Mouse (Mus musculus): Measurements from ENCODE around the gene Fsd1l. TPM values are rescaled to one million over a fixed set of nuclear protein-coding genes. Genes with fewer than 3 reads are reported as not detected.
A peak's percentile ranks its signal among the peaks of the same experiment; 100 is the strongest.
"Not testable (repeated sequence)": the region's sequence is repeated elsewhere in the genome, so short reads cannot be mapped to it uniquely, and the experiment has no call there.

Fsd1l gene
- polyA plus RNA-seq, 1 experiment, result 0.31 TPM

- peaks cover 2% of the 10 kb centered on the region; the same call in 1 of the 2 replicates for H3K4me1 ChIP-seq (replicated peaks; ENCODE audit: control insufficient read depth, insufficient read depth, low read length)
- peak; percentile 25 for DNase-seq
- H3K27me3 ChIP-seq (ENCODE audit: control insufficient read depth, insufficient read depth, low read length), result no peaks in the 10 kb centered on the region
- TF ChIP-seq CTCF (IDR thresholded peaks at IDR 0.05; ENCODE audit: borderline replicate concordance, control insufficient read depth, extremely low read depth, insufficient read depth, low read length, poor library complexity) (0 out of 2 replicates have a peak, but pooled peaks have one; percentile 32), POLR2A (IDR thresholded peaks at IDR 0.05; ENCODE audit: control insufficient read depth, extremely low read depth, insufficient read depth, low read length, poor library complexity) (no peak)
- no peak overlapping the region for H3K27ac ChIP-seq (ENCODE audit: control insufficient read depth, insufficient read depth, low read length)
- H3K36me3 ChIP-seq (ENCODE audit: control insufficient read depth, insufficient read depth, low read length), result no peaks in the 10 kb centered on the region
- no peak overlapping the region for H3K4me3 ChIP-seq (ENCODE audit: control insufficient read depth, insufficient read depth, low read length)
Measured at GRCm38 (mm10) chr4:53715977-53716376, 84.7 kb downstream of the Fsd1l start.

DNA sequence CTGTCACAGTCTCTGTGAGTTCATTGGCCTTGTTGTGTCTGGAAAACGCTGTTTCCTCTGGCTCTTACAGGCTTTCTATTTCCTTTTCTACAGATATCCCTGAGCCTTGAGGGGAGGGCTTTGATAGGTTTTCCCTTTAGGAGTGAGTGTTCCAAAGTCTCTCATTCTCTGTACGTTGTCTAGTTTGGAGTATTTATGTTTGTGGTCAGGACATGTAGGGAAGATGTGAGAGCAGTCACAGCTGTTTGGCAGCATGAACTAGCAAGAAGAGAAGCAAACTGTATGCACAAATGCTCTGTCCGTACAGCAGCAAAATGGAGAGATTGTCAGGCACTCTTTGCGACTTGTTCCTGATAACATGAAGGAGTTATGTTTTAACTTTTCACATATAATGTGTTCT lies 86.3 kb downstream of the Fsd1l start:
- Histone ChIP-seq H3K4me1 (replicated peaks; ENCODE audit: control insufficient read depth, insufficient read depth, low read length) (peaks cover 2% of the 10 kb centered on the region; the same call in 1 of the 2 replicates), H3K27ac (ENCODE audit: control insufficient read depth, insufficient read depth, low read length) (no peak overlapping the region), H3K27me3 (ENCODE audit: control insufficient read depth, insufficient read depth, low read length) (no peaks in the 10 kb centered on the region), H3K36me3 (ENCODE audit: control insufficient read depth, insufficient read depth, low read length) (no peaks in the 10 kb centered on the region), H3K4me3 (ENCODE audit: control insufficient read depth, insufficient read depth, low read length) (no peak overlapping the region)
- DNase-seq, result no peak
- whole genome bisulfite sequencing, result 88% methylated on average over 4 of the region's 4 CpGs
- no peak for TF ChIP-seq POLR2A (IDR thresholded peaks at IDR 0.05; ENCODE audit: control insufficient read depth, extremely low read depth, insufficient read depth, low read length, poor library complexity)

GRCm38 (mm10) chr4:53718261-53718660 lies 87.0 kb downstream of the Fsd1l start:
- WGBS, result 81% methylated on average over 5 of the region's 5 CpGs
- Histone ChIP-seq H3K27me3 (ENCODE audit: control insufficient read depth, insufficient read depth, low read length) (no peaks in the 10 kb centered on the region), H3K36me3 (ENCODE audit: control insufficient read depth, insufficient read depth, low read length) (no peaks in the 10 kb centered on the region), H3K27ac (ENCODE audit: control insufficient read depth, insufficient read depth, low read length) (no peak overlapping the region), H3K4me1 (replicated peaks; ENCODE audit: control insufficient read depth, insufficient read depth, low read length) (peaks cover 2% of the 10 kb centered on the region; the same call in 1 of the 2 replicates), H3K4me3 (ENCODE audit: control insufficient read depth, insufficient read depth, low read length) (no peak overlapping the region)
- TF ChIP-seq CTCF (IDR thresholded peaks at IDR 0.05; ENCODE audit: borderline replicate concordance, control insufficient read depth, extremely low read depth, insufficient read depth, low read length, poor library complexity), result no peak
- TF ChIP-seq POLR2A (IDR thresholded peaks at IDR 0.05; ENCODE audit: control insufficient read depth, extremely low read depth, insufficient read depth, low read length, poor library complexity), result no peak
- no peak for DNase-seq

DNA sequence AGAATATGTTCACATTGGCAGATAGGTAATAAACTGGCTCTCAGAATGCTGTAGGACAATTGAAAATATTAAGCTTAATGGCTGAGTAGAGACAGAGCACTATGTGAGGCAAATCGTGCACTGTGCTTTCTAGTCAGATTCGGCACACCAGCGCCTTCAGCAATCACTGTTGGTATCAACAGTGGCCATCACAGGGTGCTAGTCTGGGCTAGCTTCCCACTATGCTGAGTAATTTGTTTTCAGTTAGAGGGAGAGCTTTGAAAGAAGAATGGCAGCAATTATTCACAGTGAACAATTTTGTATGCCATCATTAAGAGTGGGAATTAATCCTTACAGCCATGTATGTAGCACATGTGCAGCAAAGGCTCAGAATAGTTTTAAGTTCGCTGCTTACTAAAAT lies 91.2 kb downstream of the Fsd1l start:
- H3K27me3 ChIP-seq (ENCODE audit: control insufficient read depth, insufficient read depth, low read length), result no peaks in the 10 kb centered on the region
- no peaks in the 10 kb centered on the region for H3K36me3 ChIP-seq (ENCODE audit: control insufficient read depth, insufficient read depth, low read length)
- no peak overlapping the region for H3K27ac ChIP-seq (ENCODE audit: control insufficient read depth, insufficient read depth, low read length)
- DNase-seq, result no peak
- TF ChIP-seq CTCF (IDR thresholded peaks at IDR 0.05; ENCODE audit: borderline replicate concordance, control insufficient read depth, extremely low read depth, insufficient read depth, low read length, poor library complexity) (no peak), POLR2A (IDR thresholded peaks at IDR 0.05; ENCODE audit: control insufficient read depth, extremely low read depth, insufficient read depth, low read length, poor library complexity) (no peak)
- no peaks in the 10 kb centered on the region for H3K4me1 ChIP-seq (replicated peaks; ENCODE audit: control insufficient read depth, insufficient read depth, low read length)
- 98% methylated on average over 4 of the region's 4 CpGs for WGBS
- no peak overlapping the region for H3K4me3 ChIP-seq (ENCODE audit: control insufficient read depth, insufficient read depth, low read length)

- H3K36me3 ChIP-seq (ENCODE audit: control insufficient read depth, insufficient read depth, low read length); H3K4me3 ChIP-seq (ENCODE audit: control insufficient read depth, insufficient read depth, low read length); H3K4me1 ChIP-seq (replicated peaks; ENCODE audit: control insufficient read depth, insufficient read depth, low read length); DNase-seq; H3K27me3 ChIP-seq (ENCODE audit: control insufficient read depth, insufficient read depth, low read length); H3K27ac ChIP-seq (ENCODE audit: control insufficient read depth, insufficient read depth, low read length): not testable (repeated sequence)
- 92% methylated on average over 2 of the region's 2 CpGs for WGBS
Measured at GRCm38 (mm10) chr4:53726100-53726499, 94.8 kb downstream of the Fsd1l start.

GRCm38 (mm10) chr4:53728121-53728520 lies 96.8 kb downstream of the Fsd1l start:
- no peaks in the 10 kb centered on the region for H3K36me3 ChIP-seq (ENCODE audit: control insufficient read depth, insufficient read depth, low read length)
- no peak for TF ChIP-seq POLR2A (IDR thresholded peaks at IDR 0.05; ENCODE audit: control insufficient read depth, extremely low read depth, insufficient read depth, low read length, poor library complexity)
- H3K4me1 ChIP-seq (replicated peaks; ENCODE audit: control insufficient read depth, insufficient read depth, low read length), result no peaks in the 10 kb centered on the region
- no peaks in the 10 kb centered on the region for H3K27me3 ChIP-seq (ENCODE audit: control insufficient read depth, insufficient read depth, low read length)
- DNase-seq, result no peak
- 97% methylated on average over 1 of the region's 1 CpGs for WGBS
- no peak overlapping the region for H3K27ac ChIP-seq (ENCODE audit: control insufficient read depth, insufficient read depth, low read length)
- H3K4me3 ChIP-seq (ENCODE audit: control insufficient read depth, insufficient read depth, low read length), result no peak overlapping the region

DNA sequence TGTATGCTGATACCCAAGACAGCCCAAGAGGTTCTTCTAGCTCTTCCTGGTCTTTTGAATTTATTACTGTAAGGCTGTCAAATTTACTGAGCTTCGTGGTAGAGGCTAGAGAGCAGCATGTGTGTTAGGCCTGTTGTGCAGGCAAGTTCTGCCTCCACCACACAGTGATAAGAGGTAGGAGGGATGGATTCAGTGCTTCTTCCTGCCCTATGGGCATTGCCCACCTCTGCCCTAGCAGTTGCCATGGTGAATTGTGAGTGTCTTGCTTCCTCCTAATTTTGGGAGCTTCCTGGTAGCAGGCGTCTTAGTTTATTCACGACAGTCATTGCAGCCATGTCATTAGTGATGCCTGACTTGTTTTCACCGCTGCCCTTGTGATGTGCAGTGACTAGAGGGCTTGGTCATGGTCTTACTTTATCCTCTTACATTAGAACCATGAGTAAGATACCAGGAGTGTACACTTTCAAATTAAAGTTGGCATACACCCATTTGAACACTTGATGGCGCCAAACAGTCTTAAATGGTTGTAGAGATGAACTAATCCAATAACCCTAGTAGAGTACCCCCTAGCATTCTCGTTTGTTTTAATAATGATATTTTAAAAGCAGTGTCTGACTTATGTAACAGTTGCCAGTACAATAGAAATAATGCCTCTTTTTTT lies 107.8 kb downstream of the Fsd1l start:
- DNase-seq, result peak; percentile 40
- H3K27ac ChIP-seq (ENCODE audit: control insufficient read depth, insufficient read depth, low read length), result no peak overlapping the region
- no peaks in the 10 kb centered on the region for H3K36me3 ChIP-seq (ENCODE audit: control insufficient read depth, insufficient read depth, low read length)
- TF ChIP-seq CTCF (IDR thresholded peaks at IDR 0.05; ENCODE audit: borderline replicate concordance, control insufficient read depth, extremely low read depth, insufficient read depth, low read length, poor library complexity), result no peak
- no peak for TF ChIP-seq POLR2A (IDR thresholded peaks at IDR 0.05; ENCODE audit: control insufficient read depth, extremely low read depth, insufficient read depth, low read length, poor library complexity)
- H3K27me3 ChIP-seq (ENCODE audit: control insufficient read depth, insufficient read depth, low read length), result no peaks in the 10 kb centered on the region
- 54% methylated on average over 6 of the region's 6 CpGs for WGBS
- H3K4me1 ChIP-seq (replicated peaks; ENCODE audit: control insufficient read depth, insufficient read depth, low read length), result no peaks in the 10 kb centered on the region
- no peak overlapping the region for H3K4me3 ChIP-seq (ENCODE audit: control insufficient read depth, insufficient read depth, low read length)
